Mouse (Mus musculus): ENCODE results near the gene Asap3.

Gene Asap3

GRCm38 (mm10) chr4:136218595-136219214 lies 12.5 kb downstream of the Asap3 start:
- peak; percentile 31 for DNase-seq (ENCODE audit: low read depth, low spot score)

GRCm38 (mm10) chr4:136220133-136220775 lies 14.1 kb downstream of the Asap3 start:
- DNase-seq (ENCODE audit: low read depth, low spot score): no peak

- peak; percentile 82 for DNase-seq (ENCODE audit: low read depth, low spot score)
Measured at GRCm38 (mm10) chr4:136223549-136224239, 17.5 kb downstream of the Asap3 start.

- DNase-seq (ENCODE audit: low read depth, low spot score): no peak
Measured at GRCm38 (mm10) chr4:136224240-136224559, 18.0 kb downstream of the Asap3 start.

GRCm38 (mm10) chr4:136224677-136225460 lies 18.7 kb downstream of the Asap3 start:
- DNase-seq (ENCODE audit: low read depth, low spot score): no peak

- no peak for DNase-seq (ENCODE audit: low read depth, low spot score)
Measured at GRCm38 (mm10) chr4:136227408-136227807, 21.2 kb downstream of the Asap3 start.

GRCm38 (mm10) chr4:136228640-136229039 lies 22.5 kb downstream of the Asap3 start:
- DNase-seq (ENCODE audit: low read depth, low spot score): no peak

- no peak for DNase-seq (ENCODE audit: low read depth, low spot score)
Measured at GRCm38 (mm10) chr4:136238669-136239068, 32.5 kb downstream of the Asap3 start.

GRCm38 (mm10) chr4:136239111-136239510 lies 32.9 kb downstream of the Asap3 start:
- no peak for DNase-seq (ENCODE audit: low read depth, low spot score)

- peak; percentile 82 for DNase-seq (ENCODE audit: low read depth, low spot score)
Measured at GRCm38 (mm10) chr4:136239622-136240021, 33.5 kb downstream of the Asap3 start.

GRCm38 (mm10) chr4:136240123-136240522 lies 34.0 kb downstream of the Asap3 start:
- DNase-seq (ENCODE audit: low read depth, low spot score): no peak

GRCm38 (mm10) chr4:136240955-136241354 lies 34.8 kb downstream of the Asap3 start:
- DNase-seq (ENCODE audit: low read depth, low spot score): no peak

GRCm38 (mm10) chr4:136242065-136242703 lies 36.0 kb downstream of the Asap3 start:
- peak; percentile 44 for DNase-seq (ENCODE audit: low read depth, low spot score)

GRCm38 (mm10) chr4:136242728-136243127 lies 36.6 kb downstream of the Asap3 start:
- DNase-seq (ENCODE audit: low read depth, low spot score): no peak

- no peak for DNase-seq (ENCODE audit: low read depth, low spot score)
Measured at GRCm38 (mm10) chr4:136244208-136244607, 38.0 kb downstream of the Asap3 start.

GRCm38 (mm10) chr4:136245681-136246080 lies 39.5 kb downstream of the Asap3 start:
- DNase-seq (ENCODE audit: low read depth, low spot score): no peak

- no peak for DNase-seq (ENCODE audit: low read depth, low spot score)
Measured at GRCm38 (mm10) chr4:136246568-136246969, 40.4 kb downstream of the Asap3 start.

- peak; percentile 20 for DNase-seq (ENCODE audit: low read depth, low spot score)
Measured at GRCm38 (mm10) chr4:136247386-136247728, 41.2 kb downstream of the Asap3 start.

GRCm38 (mm10) chr4:136247729-136248463 lies 41.7 kb downstream of the Asap3 start, which contains the start of gene Tcea3:
Gene Tcea3 (plus strand): TSS chr4:136247729.
- no peak for DNase-seq (ENCODE audit: low read depth, low spot score)

GRCm38 (mm10) chr4:136248464-136249331 lies 42.5 kb downstream of the Asap3 start:
- no peak for DNase-seq (ENCODE audit: low read depth, low spot score)
